Mouse (Mus musculus) MEL (cell line): Measurements from ENCODE around the gene Pde4b. TPM values are rescaled to one million over a fixed set of nuclear protein-coding genes. Genes with fewer than 3 reads are reported as not detected.

Source experiments
- DNase-seq: peaks from one replicate; pipeline ENCODE4 v3.0.0; 2011; ENCODE audit warnings: low read depth, low spot score
- H3K27ac ChIP-seq: 2 replicates; pipeline ENCODE4 v1.5.1; 2012; ENCODE audit warnings: low read depth, mild to moderate bottlenecking, control low read depth, low read length, moderate library complexity; ENCODE audit not compliant: control insufficient read depth
- H3K27me3 ChIP-seq, 2 experiments: fragments of 150-350 bp in 1 of 2; sonication (generic) in 1 of 2; 2 replicates each; pipeline ENCODE4 v1.6.1; 2012; ENCODE audit warnings: low read length in 2 of 2, mild to moderate bottlenecking in 2 of 2, improper control_type of control experiment in 1 of 2, moderate library complexity in 1 of 2; ENCODE audit not compliant: insufficient read depth in 2 of 2, control insufficient read depth in 1 of 2
- H3K36me3 ChIP-seq, 2 experiments: 2 replicates each; pipeline ENCODE4 v1.6.1; 2012 to 2014; ENCODE audit warnings: low read length in 2 of 2, improper control_type of control experiment in 1 of 2, inconsistent platforms in 1 of 2, mild to moderate bottlenecking in 1 of 2; ENCODE audit not compliant: insufficient read depth in 2 of 2, control insufficient read depth in 1 of 2
- H3K4me1 ChIP-seq, 2 experiments: fragments of 150-350 bp in 1 of 2; sonication (generic) in 1 of 2; 2 replicates each; pipeline ENCODE4 v1.6.1; 2012; ENCODE audit warnings: low read length in 2 of 2, improper control_type of control experiment in 1 of 2, mild to moderate bottlenecking in 1 of 2; ENCODE audit not compliant: insufficient read depth in 2 of 2, control insufficient read depth in 1 of 2
- H3K4me3 ChIP-seq, 2 experiments: fragments of 150-350 bp in 1 of 2; sonication (generic) in 1 of 2; 2 replicates each; pipeline ENCODE4 v1.5.1; 2012; ENCODE audit warnings: low read depth in 2 of 2, low read length in 2 of 2, mild to moderate bottlenecking in 2 of 2, moderate library complexity in 2 of 2, control low read depth in 1 of 2, improper control_type of control experiment in 1 of 2; ENCODE audit not compliant: control insufficient read depth in 1 of 2, insufficient read depth in 1 of 2
- H3K79me2 ChIP-seq: 2 replicates; pipeline ENCODE4 v1.6.1; 2012; ENCODE audit warnings: mild to moderate bottlenecking, low read length, moderate library complexity; ENCODE audit not compliant: control insufficient read depth, poor library complexity, insufficient read depth
- H3K9ac ChIP-seq: 2 replicates; pipeline ENCODE4 v1.6.1; 2012; ENCODE audit warnings: low read depth, mild to moderate bottlenecking, control low read depth, low read length, moderate library complexity; ENCODE audit not compliant: control insufficient read depth, poor library complexity, severe bottlenecking
- H3K9me3 ChIP-seq: fragments of 150-350 bp; sonication (generic); replicated peaks from 2 replicates; pipeline ENCODE4 v1.6.1; 2012; ENCODE audit warnings: mild to moderate bottlenecking, low read length, improper control_type of control experiment, moderate library complexity; ENCODE audit not compliant: insufficient read depth
- CHD1 ChIP-seq: IDR thresholded peaks from 2 replicates; pipeline ENCODE4 v1.6.1; 2012; ENCODE audit warnings: low read depth, mild to moderate bottlenecking, inconsistent platforms, low read length, improper control_type of control experiment
- EP300 ChIP-seq, 2 experiments: IDR thresholded peaks; 2 replicates each; pipeline ENCODE4 v1.6.1; 2011; ENCODE audit warnings: improper control_type of control experiment in 2 of 2, low read length in 2 of 2, low read depth in 1 of 2, mild to moderate bottlenecking in 1 of 2
- ETS1 ChIP-seq: IDR thresholded peaks from 2 replicates; pipeline ENCODE4 v1.6.1; 2012; ENCODE audit warnings: low read depth, mild to moderate bottlenecking, inconsistent platforms, low read length, improper control_type of control experiment, moderate library complexity
- JUND ChIP-seq: IDR thresholded peaks from 2 replicates; pipeline ENCODE4 v1.6.1; 2011; ENCODE audit warnings: low read depth, mild to moderate bottlenecking, improper control_type of control experiment, low read length
- KAT2A ChIP-seq: conservative IDR thresholded peaks from 2 replicates; pipeline ENCODE4 v1.6.1; 2012; ENCODE audit warnings: low read depth, low read length, improper control_type of control experiment, inconsistent platforms
- MAFK ChIP-seq: IDR thresholded peaks from 2 replicates; pipeline ENCODE4 v1.6.1; 2011; ENCODE audit warnings: low read depth, mild to moderate bottlenecking, low read length, improper control_type of control experiment, borderline replicate concordance
- MAX ChIP-seq: IDR thresholded peaks from 2 replicates; pipeline ENCODE4 v1.6.1; 2011; ENCODE audit warnings: low read length, improper control_type of control experiment
- MEF2A ChIP-seq: IDR thresholded peaks from 2 replicates; pipeline ENCODE4 v1.6.1; 2014; ENCODE audit warnings: low read depth, mild to moderate bottlenecking, inconsistent platforms, low read length, improper control_type of control experiment; ENCODE audit not compliant: poor library complexity, insufficient replicate concordance, severe bottlenecking; ENCODE audit errors: extremely low read depth
- MXI1 ChIP-seq: IDR thresholded peaks from 2 replicates; pipeline ENCODE4 v1.6.1; 2011; ENCODE audit warnings: mild to moderate bottlenecking, low read depth, low read length, improper control_type of control experiment
- MYC ChIP-seq: IDR thresholded peaks from 2 replicates; pipeline ENCODE4 v1.6.1; 2011; ENCODE audit warnings: low read depth, mild to moderate bottlenecking, low read length, improper control_type of control experiment, moderate library complexity
- NELFE ChIP-seq: IDR thresholded peaks from 2 replicates; pipeline ENCODE4 v1.6.1; 2011; ENCODE audit warnings: low read depth, low read length, improper control_type of control experiment
- RAD21 ChIP-seq: IDR thresholded peaks from 2 replicates; pipeline ENCODE4 v1.6.1; 2011; ENCODE audit warnings: mild to moderate bottlenecking, low read depth, low read length, improper control_type of control experiment
- SIN3A ChIP-seq: IDR thresholded peaks from 2 replicates; pipeline ENCODE4 v1.6.1; 2012; ENCODE audit warnings: low read length, improper control_type of control experiment, inconsistent platforms
- TBP ChIP-seq: IDR thresholded peaks from 2 replicates; pipeline ENCODE4 v1.8.0; 2011; ENCODE audit warnings: low read depth, low read length, improper control_type of control experiment
- TCF12 ChIP-seq: IDR thresholded peaks from 2 replicates; pipeline ENCODE4 v1.6.1; 2014; ENCODE audit warnings: low read depth, mild to moderate bottlenecking, inconsistent platforms, low read length, improper control_type of control experiment, moderate library complexity
- UBTF ChIP-seq: IDR thresholded peaks from 2 replicates; pipeline ENCODE4 v1.6.1; 2012; ENCODE audit warnings: low read depth, mild to moderate bottlenecking, inconsistent platforms, low read length, improper control_type of control experiment, moderate library complexity, borderline replicate concordance; ENCODE audit not compliant: insufficient read depth
- USF2 ChIP-seq, 2 experiments: IDR thresholded peaks; 2 replicates each; pipeline ENCODE4 v1.6.1; 2011 to 2012; ENCODE audit warnings: improper control_type of control experiment in 2 of 2, low read length in 2 of 2, borderline replicate concordance in 1 of 2, inconsistent platforms in 1 of 2, low read depth in 1 of 2, mild to moderate bottlenecking in 1 of 2; ENCODE audit not compliant: insufficient read depth in 1 of 2
- ZMIZ1 ChIP-seq: IDR thresholded peaks from 2 replicates; pipeline ENCODE4 v1.6.1; 2012; ENCODE audit warnings: low read depth, mild to moderate bottlenecking, inconsistent platforms, low read length, improper control_type of control experiment, moderate library complexity
- polyA plus RNA-seq, 2 experiments: library from polyadenylated mRNA; stranded (reverse) in 1 of 2; unstranded in 1 of 2; fragments of >175 nt in 1 of 2; fragments of >200 nt in 1 of 2; gene quantifications; 2 replicates each; pipeline versions ENCODE4 v1.2.1 to v1.2.4; 2012; ENCODE audit warnings: low replicate concordance in 2 of 2, low read depth in 1 of 2; ENCODE audit not compliant: insufficient read length in 2 of 2, insufficient read depth in 1 of 2, missing spikeins in 1 of 2
- total RNA-seq: library from RNA; depleted of rRNA; stranded (reverse); fragments of 300-350 nt; gene quantifications from 2 replicates; pipeline ENCODE4 v1.2.3, GENCODE M21; 2012

The Pde4b gene
- total and polyA plus RNA-seq, 3 experiments, result 2.7 to 6.0 TPM; not detected in 1

- TF ChIP-seq TBP (no peak), CHD1 (no peak), SIN3A (no peak), NELFE (no peak), USF2 (IDR thresholded peaks at IDR 0.05; ENCODE audit: borderline replicate concordance in 1 of 2, insufficient read depth in 1 of 2, low read depth in 1 of 2, low read length in 2 of 2) (no peak), MEF2A (no peak), JUND (no peak), EP300 (IDR thresholded peaks at IDR 0.05; ENCODE audit: low read depth in 1 of 2, low read length in 2 of 2) (no peak), KAT2A (no peak), MAX (no peak), UBTF (no peak)
- no peaks in the 10 kb centered on the region for H3K9me3 ChIP-seq
- H3K4me3 ChIP-seq, result no peak overlapping the region
- H3K27ac ChIP-seq, result no peak overlapping the region
- no peaks in the 10 kb centered on the region for H3K79me2 ChIP-seq
- H3K27me3 ChIP-seq, result no peaks in the 10 kb centered on the region
- no peaks in the 10 kb centered on the region for H3K36me3 ChIP-seq
- H3K9ac ChIP-seq, result no peak overlapping the region
- H3K4me1 ChIP-seq, result no peaks in the 10 kb centered on the region
- no peak for DNase-seq
Observed at GRCm38 (mm10) chr4:102172711-102173213, 85.4 kb downstream of the Pde4b start.

GRCm38 (mm10) chr4:102175985-102176384 is 88.6 kb downstream of the Pde4b start:
- no peaks in the 10 kb centered on the region for H3K9me3 ChIP-seq
- no peaks in the 10 kb centered on the region for H3K4me1 ChIP-seq
- H3K79me2 ChIP-seq, result no peaks in the 10 kb centered on the region

GRCm38 (mm10) chr4:102177258-102177657 is 89.9 kb downstream of the Pde4b start:
- no peaks in the 10 kb centered on the region for H3K27me3 ChIP-seq
- H3K36me3 ChIP-seq, result no peaks in the 10 kb centered on the region
- H3K4me1 ChIP-seq, result no peaks in the 10 kb centered on the region
- no peak for TF ChIP-seq USF2 (IDR thresholded peaks at IDR 0.05; ENCODE audit: borderline replicate concordance in 1 of 2, insufficient read depth in 1 of 2, low read depth in 1 of 2, low read length in 2 of 2)
- no peak for TF ChIP-seq MXI1
- TF ChIP-seq TBP, result no peak
- no peak overlapping the region for H3K27ac ChIP-seq
- no peak for DNase-seq
- no peak overlapping the region for H3K4me3 ChIP-seq
- H3K9ac ChIP-seq, result no peak overlapping the region
- H3K79me2 ChIP-seq, result no peaks in the 10 kb centered on the region
- H3K9me3 ChIP-seq, result no peaks in the 10 kb centered on the region

More at GRCm38 (mm10) chr4:102175985-102176384, 88.6 kb downstream of the Pde4b start:
- no peak for TF ChIP-seq MYC
- no peak for TF ChIP-seq NELFE
- TF ChIP-seq MAFK, result no peak
- TF ChIP-seq RAD21, result no peak
- TF ChIP-seq ZMIZ1, result no peak
- TF ChIP-seq TCF12, result no peak
- no peak for TF ChIP-seq ETS1
- TF ChIP-seq, all 39 proteins: peak for 0
- Histone ChIP-seq H3K4me3 (no peak overlapping the region), H3K27ac (no peak overlapping the region), H3K27me3 (no peaks in the 10 kb centered on the region), H3K9ac (no peak overlapping the region), H3K36me3 (no peaks in the 10 kb centered on the region)
- DNase-seq, result no peak
